8 mouse cellular contexts compared by ENCODE assay signal in the genomic region with DNA sequence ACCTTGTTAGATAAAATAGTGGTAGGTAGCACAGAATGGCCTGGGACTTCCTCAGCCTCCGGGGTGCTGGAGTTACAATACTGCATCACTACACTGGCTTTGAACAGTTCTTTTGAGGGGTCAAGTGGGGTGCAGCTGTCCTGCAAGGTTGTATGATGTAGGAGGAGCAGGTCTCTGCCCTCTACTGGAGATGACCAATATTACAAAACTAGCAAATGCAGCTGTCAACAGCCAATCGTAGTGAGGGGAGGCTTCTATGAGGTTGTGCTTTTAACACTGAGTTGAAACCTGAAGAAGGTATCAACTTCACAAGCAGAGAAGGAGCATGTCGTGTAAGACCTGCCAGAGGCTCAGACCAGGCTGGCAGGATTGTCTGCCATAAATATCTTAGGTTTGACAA. TPM values are rescaled to one million over a fixed set of nuclear protein-coding genes. Genes with fewer than 3 reads are reported as not detected.
DNase-seq lines count a peak whose midpoint lies in the region; ATAC-seq and TF ChIP-seq lines count a peak whose summit lies in the region.

No protein-coding gene starts in this region.

- no peak for TF ChIP-seq POLR2A in ES-Bruce4 (IDR thresholded peaks at IDR 0.05; ENCODE audit: insufficient read depth, low read length)

- TF ChIP-seq CTCF in intestine, postnatal 0 days (IDR thresholded peaks at IDR 0.05; ENCODE audit: low read depth), result peak; percentile 71
- peak; percentile 38 for TF ChIP-seq CTCF in ES-Bruce4 (IDR thresholded peaks at IDR 0.05; ENCODE audit: low read depth, low read length)

- ATAC-seq in intestine, postnatal 0 days, result no peak
- ATAC-seq in intestine, embryonic 16.5 days, result no peak
- ATAC-seq in common myeloid progenitor, adult 5-6 weeks (replicated peaks; ENCODE audit: low read depth, poor library complexity, severe bottlenecking), result peak; percentile 39
- ATAC-seq in monocyte, adult 5-6 weeks (replicated peaks; ENCODE audit: insufficient number of reproducible peaks, low FRiP score, low TSS enrichment, poor library complexity, severe bottlenecking), result 0 out of 2 replicates have a peak, but pooled peaks have one; percentile 14

- no peak overlapping the region for H3K9ac ChIP-seq in intestine, postnatal 0 days (ENCODE audit: low read depth, low read length)
- no peak overlapping the region for H3K9ac ChIP-seq in intestine, embryonic 16.5 days (ENCODE audit: low read depth, low read length)
- H3K9ac ChIP-seq in ES-Bruce4 (ENCODE audit: low read depth, poor library complexity, severe bottlenecking), result no peak overlapping the region

- no peak overlapping the region for H3K4me3 ChIP-seq in intestine, postnatal 0 days (ENCODE audit: low read depth, low read length)
- no peak overlapping the region for H3K4me3 ChIP-seq in intestine, embryonic 16.5 days (ENCODE audit: low read length)
- no peak overlapping the region for H3K4me3 ChIP-seq in ES-Bruce4 (ENCODE audit: low read depth, low read length)

- H3K36me3 ChIP-seq in intestine, postnatal 0 days (ENCODE audit: control insufficient read depth, insufficient read depth), result no peaks in the 10 kb centered on the region
- H3K36me3 ChIP-seq in intestine, embryonic 16.5 days (ENCODE audit: control insufficient read depth, insufficient read depth, low read length), result no peaks in the 10 kb centered on the region
- no peaks in the 10 kb centered on the region for H3K36me3 ChIP-seq in ES-Bruce4 (ENCODE audit: control insufficient read depth, insufficient read depth, low read length, poor library complexity, severe bottlenecking)

- no peak for DNase-seq in right cerebral cortex, postnatal 10 days (ENCODE audit: low spot score in 2 of 2)
- DNase-seq in frontal cortex, postnatal 14 days (ENCODE audit: low spot score in 2 of 2), result no peak
- no peak for DNase-seq in left cerebral cortex, postnatal 4 days

- H3K4me2 ChIP-seq in intestine, postnatal 0 days (replicated peaks; ENCODE audit: low read depth), result no peak overlapping the region
- H3K4me2 ChIP-seq in intestine, embryonic 16.5 days (ENCODE audit: low read depth, low read length), result no peak overlapping the region

- 22% methylated on average over 3 of the region's 3 CpGs for WGBS in intestine, postnatal 0 days
- WGBS in intestine, embryonic 16.5 days, result 21% methylated on average over 3 of the region's 3 CpGs

- H3K4me1 ChIP-seq in intestine, postnatal 0 days (replicated peaks; ENCODE audit: control insufficient read depth, insufficient read depth, low read length), result no peaks in the 10 kb centered on the region
- no peaks in the 10 kb centered on the region; the same call in 1 of the 2 replicates for H3K4me1 ChIP-seq in intestine, embryonic 16.5 days (ENCODE audit: control insufficient read depth, insufficient read depth, low read length)
- no peaks in the 10 kb centered on the region for H3K4me1 ChIP-seq in ES-Bruce4 (ENCODE audit: control insufficient read depth, insufficient read depth, low read length)

- TF ChIP-seq EP300 in ES-Bruce4 (IDR thresholded peaks at IDR 0.05; ENCODE audit: insufficient read depth, low read depth, low read length), result no peak

- no peaks in the 10 kb centered on the region for H3K9me3 ChIP-seq in intestine, postnatal 0 days (ENCODE audit: control insufficient read depth)
- H3K9me3 ChIP-seq in intestine, embryonic 16.5 days (ENCODE audit: control insufficient read depth, low read length), result no peaks in the 10 kb centered on the region
- no peaks in the 10 kb centered on the region for H3K9me3 ChIP-seq in ES-Bruce4 (replicated peaks; ENCODE audit: control insufficient read depth, insufficient read depth, low read length, poor library complexity, severe bottlenecking)

- H3K27me3 ChIP-seq in intestine, postnatal 0 days (replicated peaks; ENCODE audit: control insufficient read depth, insufficient read depth, low read length), result no peaks in the 10 kb centered on the region
- no peaks in the 10 kb centered on the region for H3K27me3 ChIP-seq in intestine, embryonic 16.5 days (replicated peaks; ENCODE audit: control insufficient read depth, insufficient read depth, low read length)
- H3K27me3 ChIP-seq in ES-Bruce4 (ENCODE audit: control insufficient read depth, insufficient read depth, low read length, poor library complexity, severe bottlenecking), result no peaks in the 10 kb centered on the region

- H3K27ac ChIP-seq in intestine, postnatal 0 days (ENCODE audit: low read depth, low read length), result no peak overlapping the region
- H3K27ac ChIP-seq in intestine, embryonic 16.5 days (ENCODE audit: low read length), result no peak overlapping the region
- no peak overlapping the region for H3K27ac ChIP-seq in ES-Bruce4 (ENCODE audit: insufficient read depth, low read length)

- intact Hi-C loops in left cerebral cortex, postnatal 4 days (cut with DNase I), result no loop called here

RNA-seq across cellular contexts. Expression of a gene that starts 4.7 kb away (rescaled TPM):
- polyA plus RNA-seq in intestine, postnatal 0 days (2015; fragmentation: Nextera tagmentation; extraction: Ambion mirVana), result 7.3 and 8.3 TPM in 2 replicates
- polyA plus RNA-seq in intestine, embryonic 16.5 days (2015; fragmentation: Nextera tagmentation; extraction: Ambion mirVana), result 11.6 and 13.4 TPM in 2 replicates
- 26.7 and 27.0 TPM in 2 replicates for polyA plus RNA-seq in ES-Bruce4 (2011; ENCODE audit: insufficient read depth, insufficient read length, low read depth, missing spikeins)
- total RNA-seq in common myeloid progenitor, adult 5-6 weeks (2017), result 27.5 and 35.7 TPM in 2 replicates
- total RNA-seq in monocyte, adult 5-6 weeks (2017), result 77.8 to 91.4 TPM (median 83.9 TPM) in 3 replicates
- 10 to 100 TPM; 32.8 TPM for total RNA-seq in left cerebral cortex, postnatal 4 days (2021)

RNA-seq across cellular contexts. Expression of a gene that starts 20.2 kb away (rescaled TPM):
- not detected in 2 replicates for polyA plus RNA-seq in intestine, postnatal 0 days (2015; fragmentation: Nextera tagmentation; extraction: Ambion mirVana)
- 0.02 TPM in 1 of 2 replicates, not detected in the other for polyA plus RNA-seq in intestine, embryonic 16.5 days (2015; fragmentation: Nextera tagmentation; extraction: Ambion mirVana)
- 3.7 and 5.3 TPM in 2 replicates for polyA plus RNA-seq in ES-Bruce4 (2011; ENCODE audit: insufficient read depth, insufficient read length, low read depth, missing spikeins)
- 0.05 TPM in 1 of 2 replicates, not detected in the other for total RNA-seq in common myeloid progenitor, adult 5-6 weeks (2017)
- total RNA-seq in monocyte, adult 5-6 weeks (2017), result 0.19 to 0.75 TPM in 2 of 3 replicates, not detected in the other
- total RNA-seq in left cerebral cortex, postnatal 4 days (2021), result 1 to 10 TPM; 7.3 to 8.3 TPM

RNA-seq across cellular contexts. Expression of a gene that starts 24.5 kb away (rescaled TPM):
- polyA plus RNA-seq in intestine, postnatal 0 days (2015; fragmentation: Nextera tagmentation; extraction: Ambion mirVana), result 8.0 and 9.7 TPM in 2 replicates
- polyA plus RNA-seq in intestine, embryonic 16.5 days (2015; fragmentation: Nextera tagmentation; extraction: Ambion mirVana), result 10.7 and 10.9 TPM in 2 replicates
- polyA plus RNA-seq in ES-Bruce4 (2011; ENCODE audit: insufficient read depth, insufficient read length, low read depth, missing spikeins), result 24.2 and 26.8 TPM in 2 replicates
- total RNA-seq in common myeloid progenitor, adult 5-6 weeks (2017), result 10.2 and 11.7 TPM in 2 replicates
- total RNA-seq in monocyte, adult 5-6 weeks (2017), result 6.4 to 12.2 TPM (median 9.2 TPM) in 3 replicates
- total RNA-seq in left cerebral cortex, postnatal 4 days (2021), result 1 to 10 TPM; 8.8 to 9.4 TPM

RNA-seq across cellular contexts. Expression of a gene that starts 41.5 kb away (rescaled TPM):
- 35.9 and 37.0 TPM in 2 replicates for polyA plus RNA-seq in intestine, postnatal 0 days (2015; fragmentation: Nextera tagmentation; extraction: Ambion mirVana)
- 66.4 and 66.8 TPM in 2 replicates for polyA plus RNA-seq in intestine, embryonic 16.5 days (2015; fragmentation: Nextera tagmentation; extraction: Ambion mirVana)
- polyA plus RNA-seq in ES-Bruce4 (2011; ENCODE audit: insufficient read depth, insufficient read length, low read depth, missing spikeins), result 7.6 and 7.7 TPM in 2 replicates
- 29.9 and 41.3 TPM in 2 replicates for total RNA-seq in common myeloid progenitor, adult 5-6 weeks (2017)
- total RNA-seq in monocyte, adult 5-6 weeks (2017), result 27.9 to 116 TPM (median 103 TPM) in 3 replicates
- total RNA-seq in left cerebral cortex, postnatal 4 days (2021), result 100 to 1,000 TPM in 1 of 2 experiments, 10 to 100 TPM in 1; 94.4 to 104 TPM

Comparison
In these comparisons a context has a peak if more than half of its experiments do, and no peak if none do; other contexts are left out.
1. ATAC-seq: peak in common myeloid progenitor, adult 5-6 weeks (single experiment) and monocyte, adult 5-6 weeks (single experiment); none in intestine, postnatal 0 days (single experiment) and intestine, embryonic 16.5 days (single experiment).